In genomic region chr5:97348760-97349159, GRCm38 (mm10) we compare ENCODE assay signal across 13 mouse cellular contexts. TPM values are rescaled to one million over a fixed set of nuclear protein-coding genes. Genes with fewer than 3 reads are reported as not detected.
DNase-seq lines count a peak whose midpoint lies in the region; ATAC-seq and TF ChIP-seq lines count a peak whose summit lies in the region.
"Had no signal": no experiment of that assay in that cellular context is flagged by ENCODE, and none has a peak within 500 bp of the region (broad histone marks: within the 10 kb centered on the region; RNA-seq: fewer than 3 reads in every experiment).

No protein-coding gene starts in this region.

- no peak overlapping the region for H3K27ac ChIP-seq in kidney, embryonic 14.5 days (ENCODE audit: low read depth, low read length)
- H3K27ac ChIP-seq in lung, postnatal 0 days (ENCODE audit: low read length), result no peak overlapping the region
- H3K27ac ChIP-seq: liver, embryonic 13.5 days; midbrain, embryonic 12.5 days had no signal

- H3K4me2 ChIP-seq in kidney, embryonic 14.5 days (replicated peaks; ENCODE audit: low read depth, low read length), result no peak overlapping the region
- no peak overlapping the region for H3K4me2 ChIP-seq in lung, postnatal 0 days (replicated peaks; ENCODE audit: low read depth, low read length)
- H3K4me2 ChIP-seq: liver, embryonic 13.5 days; midbrain, embryonic 12.5 days had no signal

- TF ChIP-seq EP300 in lung, postnatal 0 days (IDR thresholded peaks at IDR 0.05), result peak; percentile 55; the same call in 1 of the 2 replicates

- TF ChIP-seq CTCF in C2C12 (IDR thresholded peaks at IDR 0.05; ENCODE audit: control insufficient read depth, insufficient read depth, insufficient read length), result no peak
- TF ChIP-seq CTCF in lung, postnatal 0 days (IDR thresholded peaks at IDR 0.05), result no peak

- ATAC-seq in kidney, embryonic 14.5 days (ENCODE audit: low FRiP score, low TSS enrichment), result peak; percentile 43; the same call in 1 of the 2 replicates
- ATAC-seq in lung, postnatal 0 days, result peak; percentile 94

- no peaks in the 10 kb centered on the region for H3K27me3 ChIP-seq in kidney, embryonic 14.5 days (ENCODE audit: control insufficient read depth, insufficient read depth, low read length)
- no peaks in the 10 kb centered on the region for H3K27me3 ChIP-seq in C2C12 (ENCODE audit: control insufficient read depth, insufficient read depth, insufficient read length)
- H3K27me3 ChIP-seq in lung, postnatal 0 days (replicated peaks; ENCODE audit: insufficient read depth, low read length), result no peaks in the 10 kb centered on the region
- H3K27me3 ChIP-seq: liver, embryonic 13.5 days; midbrain, embryonic 12.5 days had no signal

- no peaks in the 10 kb centered on the region for H3K9me3 ChIP-seq in kidney, embryonic 14.5 days (ENCODE audit: control insufficient read depth, low read length)
- H3K9me3 ChIP-seq in lung, postnatal 0 days (ENCODE audit: low read length), result no peaks in the 10 kb centered on the region
- H3K9me3 ChIP-seq: liver, embryonic 13.5 days; midbrain, embryonic 12.5 days had no signal

- peaks cover 6% of the 10 kb centered on the region; the same call in 1 of the 2 replicates for H3K4me1 ChIP-seq in kidney, embryonic 14.5 days (ENCODE audit: control insufficient read depth, insufficient read depth, low read length)
- H3K4me1 ChIP-seq in lung, postnatal 0 days (ENCODE audit: insufficient read depth, low read depth, low read length), result no peaks in the 10 kb centered on the region
- H3K4me1 ChIP-seq: liver, embryonic 13.5 days; midbrain, embryonic 12.5 days had no signal

- DNase-seq in embryo, embryonic 10 days (ENCODE audit: low spot score), result peak; percentile 11
- no peak for DNase-seq in embryo, embryonic 9.5 days (ENCODE audit: extremely low spot score)
- no peak for DNase-seq in kidney, postnatal 25 days
- DNase-seq in lung, postnatal 0 days (ENCODE audit: low spot score), result peak; percentile 84
- DNase-seq in B cell, adult 2 months, result no peak
- DNase-seq in ovary, postnatal 14 days (ENCODE audit: low spot score), result no peak
- DNase-seq: cerebellum, adult 11 months; liver, embryonic 13.5 days; thymus, adult 18-20 months had no signal

- WGBS in kidney, embryonic 14.5 days, result 64% methylated on average over 2 of the region's 2 CpGs
- 62% methylated on average over 2 of the region's 2 CpGs for whole genome bisulfite sequencing in lung, postnatal 0 days

- H3K4me3 ChIP-seq in kidney, embryonic 14.5 days (ENCODE audit: low read length), result no peak overlapping the region
- no peak overlapping the region for H3K4me3 ChIP-seq in C2C12 (ENCODE audit: insufficient read depth, poor library complexity, severe bottlenecking)
- no peak overlapping the region for H3K4me3 ChIP-seq in lung, postnatal 0 days (ENCODE audit: low read depth, low read length)
- H3K4me3 ChIP-seq: liver, embryonic 13.5 days; midbrain, embryonic 12.5 days had no signal

- H3K79me3 ChIP-seq in C2C12 (ENCODE audit: low read depth), result no peaks in the 10 kb centered on the region

- no peaks in the 10 kb centered on the region for H3K79me2 ChIP-seq in C2C12 (ENCODE audit: control insufficient read depth, insufficient read depth)

- no peak overlapping the region for H3K9ac ChIP-seq in kidney, embryonic 14.5 days (ENCODE audit: low read depth, low read length)
- no peak overlapping the region for H3K9ac ChIP-seq in lung, postnatal 0 days (replicated peaks; ENCODE audit: low read depth)
- H3K9ac ChIP-seq: liver, embryonic 13.5 days; midbrain, embryonic 12.5 days had no signal

- H3K36me3 ChIP-seq in kidney, embryonic 14.5 days (ENCODE audit: control insufficient read depth, insufficient read depth, low read length), result no peaks in the 10 kb centered on the region
- no peaks in the 10 kb centered on the region for H3K36me3 ChIP-seq in C2C12 (ENCODE audit: control insufficient read depth, insufficient read depth)
- H3K36me3 ChIP-seq in lung, postnatal 0 days (ENCODE audit: insufficient read depth, low read length), result no peaks in the 10 kb centered on the region
- H3K36me3 ChIP-seq: liver, embryonic 13.5 days; midbrain, embryonic 12.5 days had no signal

- no peak overlapping the region for H3ac ChIP-seq in C2C12 (ENCODE audit: control insufficient read depth, insufficient read length, low read depth)

TF ChIP-seq in C2C12, 6 proteins besides CTCF, POLR2A, EP300 and RAD21:
- TF ChIP-seq MYOG (IDR thresholded peaks at IDR 0.05; ENCODE audit: control insufficient read depth, extremely low read depth, insufficient read length) (no peak), MYOD1 (IDR thresholded peaks at IDR 0.05; ENCODE audit: control insufficient read depth, insufficient read length, low read depth) (peak; percentile 80)

RNA-seq across cellular contexts. Expression of gene Naa11, which starts 43.4 kb away (rescaled TPM):
- not detected in 2 replicates for polyA plus RNA-seq in kidney, embryonic 14.5 days (2014; fragmentation: Nextera tagmentation; extraction: Ambion mirVana)
- 0.02 TPM for polyA plus RNA-seq in C2C12 (2012; fragmentation: generic; extraction: Trizol)
- polyA plus RNA-seq in lung, postnatal 0 days (2015; fragmentation: Nextera tagmentation; extraction: Ambion mirVana), result 0.04 and 0.05 TPM in 2 replicates
- polyA plus RNA-seq: liver, embryonic 13.5 days; midbrain, embryonic 12.5 days; small intestine, adult 2 months had no signal

Comparison
In these comparisons a context has a peak if more than half of its experiments do, and no peak if none do; other contexts are left out.
1. DNase-seq: peak in embryo, embryonic 10 days (single experiment) and lung, postnatal 0 days (single experiment); none in embryo, embryonic 9.5 days (single experiment), kidney, postnatal 25 days (0 of 2), B cell, adult 2 months (0 of 2) and ovary, postnatal 14 days (single experiment).